Mouse (Mus musculus): ENCODE data around the gene Mmrn1. TPM values are rescaled to one million over a fixed set of nuclear protein-coding genes. Genes with fewer than 3 reads are reported as not detected.

Gene Mmrn1
- total RNA-seq, 2 experiments from 2014 or later = 4.5 to 4.9 TPM

GRCm38 (mm10) chr6:60993386-60994108 is 68.8 kb downstream of the Mmrn1 start:
- no peak for DNase-seq

GRCm38 (mm10) chr6:60994114-60994513 is 69.3 kb downstream of the Mmrn1 start:
- no peak for DNase-seq

GRCm38 (mm10) chr6:60994521-60994920 is 69.7 kb downstream of the Mmrn1 start:
- no peak for DNase-seq

GRCm38 (mm10) chr6:60995596-60995995 is 70.8 kb downstream of the Mmrn1 start:
- no peak for DNase-seq

GRCm38 (mm10) chr6:60996328-60996727 is 71.6 kb downstream of the Mmrn1 start:
- no peak for DNase-seq

GRCm38 (mm10) chr6:61001003-61001790 is 76.4 kb downstream of the Mmrn1 start:
- no peak for DNase-seq

GRCm38 (mm10) chr6:61003916-61004765 is 79.4 kb downstream of the Mmrn1 start:
- no peak for DNase-seq

GRCm38 (mm10) chr6:61013780-61014179 is 89.0 kb downstream of the Mmrn1 start:
- DNase-seq = no peak

- no peak for DNase-seq
Measured at GRCm38 (mm10) chr6:61019689-61020088, 94.9 kb downstream of the Mmrn1 start.

GRCm38 (mm10) chr6:61020995-61021394 is 96.2 kb downstream of the Mmrn1 start:
- DNase-seq = no peak

GRCm38 (mm10) chr6:61033251-61033650 is 108.5 kb downstream of the Mmrn1 start:
- DNase-seq = no peak

Other genes starting within 250 kb of the Mmrn1 start
- gene Snca, start 95.1 kb upstream of the Mmrn1 start, total RNA-seq (2021) = 10 to 100 TPM; 11.9 to 19.7 TPM